Mouse (Mus musculus) C2C12 (cell line): ENCODE results near the gene Arpp19.

Experiments used
- CEBPB ChIP-seq: IDR thresholded peaks from one replicate; pipeline ENCODE4 v1.6.1; 2011; ENCODE audit warnings: low read depth, mild to moderate bottlenecking, control low read depth, moderate library complexity
- CTCF ChIP-seq: IDR thresholded peaks from one replicate; pipeline ENCODE4 v1.5.1; 2011; ENCODE audit not compliant: control insufficient read depth, insufficient read depth, insufficient read length
- MAX ChIP-seq: IDR thresholded peaks from one replicate; pipeline ENCODE4 v1.6.1; 2011; ENCODE audit warnings: mild to moderate bottlenecking, control low read depth
- USF1 ChIP-seq: IDR thresholded peaks from one replicate; pipeline ENCODE4 v1.6.1; 2011; ENCODE audit warnings: low read depth, mild to moderate bottlenecking, control low read depth, moderate library complexity

GRCm38 (mm10) chr9:75016591-75016990 is 20.8 kb upstream of the Arpp19 start:
- TF ChIP-seq MAX (no peak), CTCF (no peak), USF1 (no peak), CEBPB (no peak)
